Mouse (Mus musculus): ENCODE data around the gene Adamts16. TPM values are rescaled to one million over a fixed set of nuclear protein-coding genes. Genes with fewer than 3 reads are reported as not detected.

The Adamts16 gene
- 0.38 and 1.3 TPM in 2 replicates for polyA plus RNA-seq (2012; rRNA removed)

DNA sequence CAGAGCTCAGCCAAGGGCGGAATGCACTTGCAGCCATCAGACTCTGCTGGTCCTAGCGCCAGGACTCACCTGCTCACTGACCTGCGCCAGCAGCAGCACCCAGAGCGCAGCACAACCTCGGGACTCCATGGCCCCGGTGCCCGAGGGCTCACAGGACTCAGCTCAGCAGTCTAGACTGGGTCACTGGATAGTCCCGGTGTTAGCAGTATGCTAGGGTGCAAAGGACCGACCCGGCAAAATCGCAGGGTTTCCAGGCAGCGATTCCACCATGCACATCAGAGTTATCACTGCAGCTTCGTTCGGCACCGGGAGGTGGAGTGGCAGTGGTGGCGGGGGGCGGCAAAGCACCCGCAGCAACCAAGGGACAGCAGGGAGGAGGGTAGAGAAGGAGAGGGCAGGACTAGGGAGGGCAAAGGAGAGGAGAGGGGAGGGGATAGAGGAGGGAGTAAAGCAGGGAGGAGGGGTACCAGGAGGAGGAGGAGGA lies at the start of gene Adamts16:
TSS of gene Adamts16 (minus strand) at position 391 of the 484 bp plus-strand sequence.

Other genes starting within 250 kb of the Adamts16 start
- gene Ice1, start 204.2 kb downstream of the Adamts16 start, polyA plus RNA-seq (2012; rRNA removed): 60.8 and 62.8 TPM in 2 replicates

Data from central nervous system, embryonic 11.5 days (tissue).